Mouse (Mus musculus) brown adipose tissue, adult 24 weeks (tissue): Measurements from ENCODE around the gene Col15a1. TPM values are rescaled to one million over a fixed set of nuclear protein-coding genes. Genes with fewer than 3 reads are reported as not detected.

ENCODE experiments used
- H3K27ac ChIP-seq: fragments of 200-500 bp; replicated peaks from 2 replicates; pipeline ENCODE4 v1.5.1; 2012; ENCODE audit warnings: low read depth, mild to moderate bottlenecking, low read length
- H3K4me1 ChIP-seq: fragments of 200-500 bp; 2 replicates; pipeline ENCODE4 v1.6.1; 2012; ENCODE audit warnings: low read length, mixed read lengths; ENCODE audit not compliant: control insufficient read depth, insufficient read depth, insufficient read length
- H3K4me3 ChIP-seq: fragments of 200-500 bp; 2 replicates; pipeline ENCODE4 v1.5.1; 2012; ENCODE audit warnings: low read depth, mild to moderate bottlenecking, low read length, moderate library complexity; ENCODE audit not compliant: insufficient read depth
- polyA plus RNA-seq: library from polyadenylated mRNA; stranded (reverse); fragments of >200 nt; gene quantifications from 2 replicates; pipeline ENCODE4 v1.2.4, GENCODE M21; 2012; ENCODE audit not compliant: missing spikeins, insufficient read depth, insufficient read length

The Col15a1 gene
- polyA plus RNA-seq, 1 experiment, result 38.2 TPM

- H3K4me3 ChIP-seq, result peak overlapping the region; percentile 91
Measured at GRCm38 (mm10) chr4:47352061-47352661, 144.2 kb downstream of the Col15a1 start.

GRCm38 (mm10) chr4:47352803-47353388, 144.9 kb downstream of the Col15a1 start, which contains the start of gene Tgfbr1:
Gene Tgfbr1 (plus strand): TSS chr4:47353222.
- Histone ChIP-seq H3K4me1 (no peaks in the 10 kb centered on the region; the same call in 1 of the 2 replicates), H3K4me3 (peak within 1 kb of the TSS; percentile 95), H3K27ac (peak within 1 kb of the TSS; percentile 63; the same call in 1 of the 2 replicates)

More at GRCm38 (mm10) chr4:47352061-47352661, 144.2 kb downstream of the Col15a1 start:
- no peaks in the 10 kb centered on the region; the same call in 1 of the 2 replicates for H3K4me1 ChIP-seq
- no peak overlapping the region for H3K27ac ChIP-seq

- H3K27ac ChIP-seq, result peak overlapping the region; percentile 63; the same call in 1 of the 2 replicates
- H3K4me1 ChIP-seq, result no peaks in the 10 kb centered on the region; the same call in 1 of the 2 replicates
- H3K4me3 ChIP-seq, result peak overlapping the region; percentile 95
Measured at GRCm38 (mm10) chr4:47353416-47354111, 145.6 kb downstream of the Col15a1 start.

GRCm38 (mm10) chr4:47354304-47354703, 146.3 kb downstream of the Col15a1 start:
- no peak overlapping the region for H3K27ac ChIP-seq
- peak overlapping the region; percentile 95 for H3K4me3 ChIP-seq
- H3K4me1 ChIP-seq, result no peaks in the 10 kb centered on the region; the same call in 1 of the 2 replicates

GRCm38 (mm10) chr4:47362662-47363061, 154.7 kb downstream of the Col15a1 start:
- H3K27ac ChIP-seq, result no peak overlapping the region

More at GRCm38 (mm10) chr4:47362662-47363061, 154.7 kb downstream of the Col15a1 start:
- peaks cover 3% of the 10 kb centered on the region for H3K4me1 ChIP-seq
- H3K4me3 ChIP-seq, result no peak overlapping the region

Other genes with a start within 250 kb of the Col15a1 start
- gene Gabbr2, start 216.3 kb upstream of the Col15a1 start, polyA plus RNA-seq, result not detected in 2 replicates
- gene Anks6, start 150.7 kb upstream of the Col15a1 start, polyA plus RNA-seq, result 1.1 and 2.0 TPM in 2 replicates
- gene Galnt12, start 116.3 kb upstream of the Col15a1 start, polyA plus RNA-seq, result 0.48 TPM in 1 of 2 replicates, not detected in the other
- 6.8 and 7.9 TPM in 2 replicates for gene Tgfbr1, start 145.1 kb downstream of the Col15a1 start, polyA plus RNA-seq